Mouse (Mus musculus) midbrain, embryonic 14.5 days (tissue): ENCODE results near the gene Gm364. TPM values are rescaled to one million over a fixed set of nuclear protein-coding genes. Genes with fewer than 3 reads are reported as not detected.

Experiments
- ATAC-seq: fragments of 200-750 bp; cut with Nextera tagmentation; 2 replicates; pipeline ENCODE4 v1.8.0; 2017; ENCODE audit warnings: moderate number of reproducible peaks, moderate library complexity; ENCODE audit not compliant: low FRiP score, low TSS enrichment
- DNase-seq: peaks from one replicate; pipeline ENCODE4 v3.0.0-alpha.2; 2015
- H3K27ac ChIP-seq: fragments of 300-500 bp; sonication (generic); replicated peaks from 2 replicates; pipeline ENCODE4 v1.5.1; 2014; ENCODE audit warnings: mild to moderate bottlenecking, low read depth, low read length, moderate library complexity
- H3K27me3 ChIP-seq: fragments of 300-500 bp; sonication (generic); 2 replicates; pipeline ENCODE4 v1.6.1; 2014; ENCODE audit warnings: low read length, control low read depth, mixed read lengths; ENCODE audit not compliant: control insufficient read depth, insufficient read depth
- H3K36me3 ChIP-seq: fragments of 300-500 bp; sonication (generic); 2 replicates; pipeline ENCODE4 v1.6.1; 2014; ENCODE audit warnings: low read length, control low read depth; ENCODE audit not compliant: control insufficient read depth, insufficient read depth
- H3K4me1 ChIP-seq: fragments of 300-500 bp; sonication (generic); 2 replicates; pipeline ENCODE4 v1.6.1; 2014; ENCODE audit warnings: mild to moderate bottlenecking, antibody characterized with exemption, low read length, control low read depth; ENCODE audit not compliant: control insufficient read depth, insufficient read depth
- H3K4me2 ChIP-seq: fragments of 300-500 bp; sonication (generic); 2 replicates; pipeline ENCODE4 v1.6.1; 2014; ENCODE audit warnings: mild to moderate bottlenecking, low read length, moderate library complexity
- H3K4me3 ChIP-seq: fragments of 300-500 bp; sonication (generic); replicated peaks from 2 replicates; pipeline ENCODE4 v1.5.1; 2014; ENCODE audit warnings: low read depth, low read length
- H3K9ac ChIP-seq: fragments of 300-500 bp; sonication (generic); replicated peaks from 2 replicates; pipeline ENCODE4 v1.6.1; 2014; ENCODE audit warnings: mild to moderate bottlenecking, low read length, moderate library complexity
- H3K9me3 ChIP-seq: fragments of 300-500 bp; sonication (generic); 2 replicates; pipeline ENCODE4 v1.6.1; 2016; ENCODE audit warnings: low read length, control low read depth, mixed read lengths; ENCODE audit not compliant: control insufficient read depth
- WGBS: fragments of 180-500 bp; shearing (Covaris S2); extraction: QIAGEN DNeasy Blood & Tissue Kit; methylation state at CpG from one replicate; pipeline ENCODE4 v1.1.7; 2014; 5-methylcytosine and 5-hydroxymethylcytosine counted together
- polyA plus RNA-seq: library from polyadenylated mRNA; unstranded; fragments of >200 nt; fragmentation: Nextera tagmentation; extraction: Ambion mirVana; gene quantifications from 2 replicates; pipeline ENCODE4 v1.2.1, GENCODE M21; 2014

Gene Gm364
- polyA plus RNA-seq, 1 experiment from 2014 or later: not detected

- H3K36me3 ChIP-seq: no peaks in the 10 kb centered on the region
- H3K4me1 ChIP-seq: no peaks in the 10 kb centered on the region
- 0 out of 2 replicates have a peak overlapping the region, but pooled peaks have one; percentile 13 for H3K27ac ChIP-seq
- H3K4me2 ChIP-seq: peak overlapping the region; percentile 47
- ATAC-seq: peak; percentile 46; the same call in 1 of the 2 replicates
- H3K4me3 ChIP-seq: peak overlapping the region; percentile 13; the same call in 1 of the 2 replicates
- WGBS: 36% methylated on average over 28 of the region's 28 CpGs
- H3K9me3 ChIP-seq: no peaks in the 10 kb centered on the region
- peak; percentile 40 for DNase-seq
- H3K27me3 ChIP-seq: no peaks in the 10 kb centered on the region
- H3K9ac ChIP-seq: no peak overlapping the region
Measured at GRCm38 (mm10) chrX:57521117-57522095, 112.5 kb downstream of the Gm364 start.

Other genes starting within 250 kb of the Gm364 start
- not detected in 2 replicates for gene Cd40lg, start 197.0 kb upstream of the Gm364 start, polyA plus RNA-seq
- 6.6 and 9.4 TPM in 2 replicates for gene Arhgef6, start 70.4 kb upstream of the Gm364 start, polyA plus RNA-seq
- gene Rbmx, start 16.1 kb upstream of the Gm364 start, polyA plus RNA-seq: 187 and 248 TPM in 2 replicates
- gene Gpr101, start 94.6 kb downstream of the Gm364 start, polyA plus RNA-seq: 0.22 TPM in 2 replicates